ENCODE assay signal across 8 mouse cellular contexts in genomic region chr5:122951056-122951912, GRCm38 (mm10). TPM values are rescaled to one million over a fixed set of nuclear protein-coding genes. Genes with fewer than 3 reads are reported as not detected.
DNase-seq lines count a peak whose midpoint lies in the region; ATAC-seq and TF ChIP-seq lines count a peak whose summit lies in the region.

No protein-coding gene starts in this region.

- TF ChIP-seq POLR2A in cerebellum, adult 2 months (IDR thresholded peaks at IDR 0.05; ENCODE audit: borderline replicate concordance, insufficient read depth, low read length), result peak; percentile 29; the same call in 1 of the 2 replicates

- peak overlapping the region; percentile 66 for H3K4me2 ChIP-seq in hindbrain, embryonic 12.5 days (replicated peaks)

- peak overlapping the region; percentile 58 for H3K4me3 ChIP-seq in cerebellum, adult 2 months (replicated peaks; ENCODE audit: insufficient read depth, low read depth, low read length)
- peak overlapping the region; percentile 41 for H3K4me3 ChIP-seq in hindbrain, embryonic 12.5 days

- DNase-seq in R1 (ENCODE audit: low read depth, low spot score), result peak; percentile 44
- peak; percentile 78 for DNase-seq in cerebellum, adult 2 months
- peak; percentile 29 to 36 for DNase-seq in frontal cortex, postnatal 10 days (ENCODE audit: low spot score in 2 of 2)
- DNase-seq in layer of hippocampus, postnatal 36 days, result peak; percentile 25 to 44
- DNase-seq in lung, postnatal 25 days (ENCODE audit: low spot score), result peak; percentile 78
- DNase-seq in retina, embryonic 14.5 days (ENCODE audit: low spot score), result peak; percentile 48
- peak; percentile 63 for DNase-seq in thymus, postnatal 4 days

- H3K36me3 ChIP-seq in hindbrain, embryonic 12.5 days, result peaks cover 12% of the 10 kb centered on the region

- H3K27me3 ChIP-seq in cerebellum, adult 2 months (ENCODE audit: control insufficient read depth, insufficient read depth, low read length), result no peaks in the 10 kb centered on the region
- H3K27me3 ChIP-seq in hindbrain, embryonic 12.5 days, result peaks cover 29% of the 10 kb centered on the region

- 0 out of 2 replicates have a peak, but pooled peaks cover 7% of the 10 kb centered on the region for H3K4me1 ChIP-seq in cerebellum, adult 2 months (ENCODE audit: control insufficient read depth, insufficient read depth, low read length)
- peaks cover 27% of the 10 kb centered on the region for H3K4me1 ChIP-seq in hindbrain, embryonic 12.5 days

- TF ChIP-seq CTCF in cerebellum, adult 2 months (IDR thresholded peaks at IDR 0.05; ENCODE audit: borderline replicate concordance, insufficient read depth, low read depth, low read length), result peak; percentile 15; the same call in 1 of the 2 replicates

- peak overlapping the region; percentile 19; the same call in 1 of the 2 replicates for H3K27ac ChIP-seq in cerebellum, adult 2 months (ENCODE audit: insufficient read depth, low read length)
- H3K27ac ChIP-seq in hindbrain, embryonic 12.5 days, result no peak overlapping the region

- ATAC-seq in hindbrain, embryonic 12.5 days (ENCODE audit: low FRiP score), result peak; percentile 41

- H3K9me3 ChIP-seq in hindbrain, embryonic 12.5 days (replicated peaks), result no peaks in the 10 kb centered on the region

- 2% methylated on average over 30 of the region's 30 CpGs for WGBS in cerebellum, adult 2 months
- 6% methylated on average over 30 of the region's 30 CpGs for WGBS in hindbrain, embryonic 12.5 days

- peak overlapping the region; percentile 65 for H3K9ac ChIP-seq in hindbrain, embryonic 12.5 days

RNA-seq across cellular contexts. Expression of gene Kdm2b, which starts 38.3 kb away (rescaled TPM):
- 27.5 and 29.4 TPM in 2 replicates for polyA plus RNA-seq in cerebellum, adult 2 months (2012; rRNA removed)
- 112 and 115 TPM in 2 replicates for polyA plus RNA-seq in hindbrain, embryonic 12.5 days (2016; fragmentation: Nextera tagmentation; extraction: Ambion mirVana)
- total RNA-seq in layer of hippocampus, postnatal 36 days (2021), result 10 to 100 TPM; 35.3 to 43.9 TPM
